Mouse (Mus musculus) kidney, adult 18-20 months (tissue): ENCODE measurements around the gene Shisa5.
A peak's percentile ranks its signal among the peaks of the same experiment; 100 is the strongest.

Experiments used
- DNase-seq: peaks from one replicate; pipeline ENCODE4 v3.0.0; 2021

Gene Shisa5

GRCm38 (mm10) chr9:109038086-109038895 lies at the start of gene Shisa5:
TSS of gene Shisa5 (plus strand) at chr9:109038565.
- peak; percentile 87 for DNase-seq

DNA sequence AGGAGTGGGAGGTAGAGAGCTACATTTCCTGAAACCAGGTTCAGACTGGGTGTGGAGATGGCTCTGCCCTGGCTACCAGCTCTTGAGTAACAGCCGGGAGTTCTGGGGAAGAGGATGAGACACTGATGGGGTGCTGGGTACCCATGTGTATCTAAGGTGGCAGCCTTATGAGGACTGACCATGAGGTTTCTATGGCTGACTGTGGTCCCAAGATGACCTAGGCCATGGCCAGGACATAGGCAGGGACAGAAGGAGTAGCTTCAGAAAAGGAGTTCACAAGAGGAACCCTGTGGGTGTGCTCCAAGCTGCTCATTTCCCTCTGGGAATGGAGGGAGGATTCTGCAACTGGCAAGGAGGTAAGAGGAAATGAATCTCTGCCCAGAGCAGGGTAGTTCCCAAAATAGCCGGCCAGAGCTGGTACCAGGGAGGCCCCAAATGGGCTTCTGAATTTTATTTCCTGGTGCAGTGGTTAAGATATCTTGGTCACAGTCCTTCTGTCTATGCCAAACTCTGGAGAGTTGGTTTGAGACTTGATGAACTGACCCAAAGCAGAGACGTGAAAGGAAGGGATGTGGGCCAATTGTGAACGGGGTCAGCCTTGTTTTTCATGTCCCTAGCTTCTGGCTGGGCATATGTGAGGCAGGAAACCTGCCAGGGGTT lies 48.4 kb upstream of the Shisa5 start:
- no peak for DNase-seq

GRCm38 (mm10) chr9:108990462-108990820 lies 47.9 kb upstream of the Shisa5 start:
- no peak for DNase-seq

- DNase-seq: peak; percentile 96
Observed at GRCm38 (mm10) chr9:108991428-108992084, 46.8 kb upstream of the Shisa5 start, which contains the start of gene Pfkfb4. TSS of gene Pfkfb4 (plus strand) at chr9:108991778.

- no peak for DNase-seq
Observed at GRCm38 (mm10) chr9:108992085-108992469, 46.3 kb upstream of the Shisa5 start.

DNA sequence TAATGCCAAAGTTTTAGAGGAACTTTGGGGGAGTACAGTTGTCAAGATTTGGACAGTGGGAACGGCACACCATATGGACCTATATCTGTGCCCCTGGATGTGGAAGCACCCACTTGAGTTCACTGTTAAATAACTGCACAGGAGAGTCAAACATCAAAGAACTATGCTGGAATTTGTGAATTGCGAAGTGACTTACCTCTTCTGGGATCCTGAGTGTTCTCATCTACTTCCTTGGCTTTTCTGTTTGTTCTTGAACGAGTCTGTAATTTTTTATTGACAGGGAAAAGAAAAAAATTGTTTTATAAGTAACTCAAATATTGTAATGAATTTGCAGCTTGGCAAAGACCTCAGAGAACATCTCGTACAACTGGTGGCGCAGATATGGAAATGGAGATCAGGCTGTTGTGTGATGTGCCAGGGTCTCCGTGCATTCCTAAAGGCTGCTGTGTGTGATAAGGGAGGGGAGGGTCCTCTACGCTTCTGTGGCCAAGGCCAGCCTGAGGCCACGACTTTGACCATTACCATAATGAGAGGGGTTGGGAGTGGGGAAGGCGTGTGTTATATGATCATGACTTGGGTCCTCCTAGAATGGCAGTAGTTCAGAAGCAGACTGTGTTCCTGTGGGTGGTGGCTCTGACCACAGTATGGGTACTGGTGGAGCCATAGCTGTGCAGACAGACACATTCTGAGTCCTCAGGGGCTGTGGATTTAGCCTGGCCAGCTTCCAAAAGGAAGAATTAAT lies 45.6 kb upstream of the Shisa5 start:
- DNase-seq: no peak

DNA sequence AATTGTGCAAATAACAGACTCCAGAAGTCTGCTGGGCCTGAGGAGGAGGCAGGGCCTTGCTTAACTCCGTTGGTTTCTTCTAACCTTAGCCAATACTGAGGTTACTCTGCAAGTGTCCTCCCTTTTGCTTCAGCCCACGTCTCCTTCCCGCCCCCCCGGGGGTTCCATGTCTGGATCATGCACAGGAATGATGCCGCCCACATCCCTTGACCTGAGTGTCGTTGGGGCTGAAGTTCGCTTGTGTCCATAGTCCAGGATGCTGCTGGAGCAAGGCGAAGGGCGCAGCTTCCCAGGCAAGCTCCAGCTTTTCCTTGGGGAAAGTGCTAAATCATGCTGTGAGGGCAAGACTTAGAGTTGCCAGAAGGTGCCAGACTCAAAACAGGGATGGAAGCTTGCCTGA lies 42.0 kb upstream of the Shisa5 start:
- peak; percentile 62 for DNase-seq

DNA sequence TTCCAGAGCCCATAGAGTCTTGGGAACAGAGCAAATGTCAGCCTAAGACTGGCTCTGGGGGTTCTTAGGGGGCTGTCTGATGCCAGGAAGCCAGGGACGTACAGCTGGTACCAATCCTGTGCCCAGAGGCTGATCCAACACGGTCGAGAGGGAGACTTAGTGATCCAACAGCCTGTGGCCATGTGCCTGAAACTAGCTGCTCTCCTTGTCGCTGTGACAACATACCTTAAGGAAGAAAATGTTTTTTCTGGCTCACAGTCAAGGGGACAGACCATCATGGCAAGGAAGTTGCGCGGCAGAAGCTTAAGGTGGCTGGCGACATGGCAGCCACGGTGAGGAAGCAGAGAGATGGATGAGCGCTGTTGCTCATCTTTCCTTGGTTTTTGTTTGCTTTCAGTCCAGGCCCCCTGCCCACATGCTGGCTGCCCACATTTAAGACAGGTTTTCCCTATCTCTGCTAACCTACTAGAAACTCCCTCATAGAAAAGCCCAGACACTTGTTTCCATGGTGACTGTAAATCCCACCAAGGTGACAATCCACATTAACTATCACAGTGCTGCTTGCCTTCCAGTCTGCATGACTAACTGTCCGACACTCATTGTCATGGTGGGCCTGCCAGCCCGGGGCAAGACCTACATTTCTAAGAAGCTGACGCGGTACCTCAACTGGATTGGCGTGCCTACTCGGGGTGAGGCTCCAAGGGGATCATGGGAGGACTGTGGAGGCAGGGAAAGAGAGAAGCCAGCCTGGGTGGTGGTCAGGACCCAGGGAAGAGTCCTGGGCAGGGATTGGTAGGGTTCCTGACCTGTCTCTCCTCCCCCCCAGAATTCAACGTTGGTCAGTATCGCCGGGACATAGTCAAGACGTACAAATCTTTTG lies 39.8 kb upstream of the Shisa5 start:
- no peak for DNase-seq

DNA sequence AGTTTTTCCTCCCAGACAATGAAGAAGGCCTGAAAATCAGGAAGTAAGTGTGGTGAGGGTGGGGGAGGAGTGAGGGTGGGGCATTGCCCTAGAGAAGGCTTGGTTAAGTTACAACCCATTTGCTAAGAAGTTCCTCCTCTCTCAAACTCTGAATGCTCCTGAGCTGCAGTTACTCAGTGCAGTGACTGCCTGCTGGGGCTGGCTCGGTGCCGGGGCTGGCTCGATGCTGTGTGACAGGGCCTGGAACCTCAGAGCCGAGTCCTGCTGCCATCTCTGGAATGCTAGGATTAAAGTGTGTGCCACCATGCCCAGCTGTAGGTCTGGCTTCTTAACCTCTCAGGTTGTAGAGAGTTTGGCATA lies 39.2 kb upstream of the Shisa5 start:
- DNase-seq: no peak

DNA sequence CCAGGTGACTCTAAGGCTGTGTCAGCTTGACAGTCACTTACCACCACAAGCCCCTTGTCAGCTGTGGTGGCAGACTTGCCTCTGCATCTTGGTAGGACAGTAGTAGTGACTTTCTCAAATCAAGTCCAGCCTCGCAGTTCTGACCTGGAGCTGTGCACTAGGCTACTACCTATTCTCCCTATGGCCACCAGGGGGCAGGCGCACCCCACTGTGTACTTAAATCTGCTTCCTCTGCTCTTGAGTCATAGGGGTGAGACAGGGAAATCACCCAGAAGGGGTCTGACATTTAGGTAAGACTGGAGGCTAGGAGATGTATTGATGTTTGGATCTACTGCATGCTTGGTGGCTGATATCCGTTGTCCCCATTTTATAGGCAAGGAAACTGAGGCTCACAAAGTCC lies 37.6 kb upstream of the Shisa5 start:
- peak; percentile 76 for DNase-seq

DNA sequence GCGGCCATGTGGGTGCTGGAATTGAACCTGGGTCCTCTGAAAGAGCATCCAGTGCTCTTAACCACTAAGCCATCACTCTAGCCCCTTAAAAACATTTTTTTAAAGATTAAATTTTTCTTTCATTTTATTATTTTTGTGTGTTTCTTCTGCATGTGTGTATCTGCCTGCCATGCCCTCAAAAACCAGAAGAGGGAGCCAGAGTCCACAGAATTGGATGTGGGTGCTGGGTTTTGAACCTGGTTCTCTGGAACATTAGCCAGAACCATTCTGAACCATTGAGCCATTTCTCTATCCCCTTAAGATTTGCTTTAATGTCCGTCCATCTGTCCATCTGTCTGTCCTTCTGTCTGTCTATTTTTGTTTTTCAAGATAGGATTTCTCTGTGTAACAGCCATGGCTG lies 35.2 kb upstream of the Shisa5 start:
- peak; percentile 61 for DNase-seq

- no peak for DNase-seq
Observed at GRCm38 (mm10) chr9:109007025-109007780, 31.2 kb upstream of the Shisa5 start.

GRCm38 (mm10) chr9:109008081-109008480 lies 30.3 kb upstream of the Shisa5 start:
- no peak for DNase-seq

- no peak for DNase-seq
Observed at GRCm38 (mm10) chr9:109008994-109009635, 29.2 kb upstream of the Shisa5 start.

GRCm38 (mm10) chr9:109009636-109010315 lies 28.6 kb upstream of the Shisa5 start:
- no peak for DNase-seq

DNA sequence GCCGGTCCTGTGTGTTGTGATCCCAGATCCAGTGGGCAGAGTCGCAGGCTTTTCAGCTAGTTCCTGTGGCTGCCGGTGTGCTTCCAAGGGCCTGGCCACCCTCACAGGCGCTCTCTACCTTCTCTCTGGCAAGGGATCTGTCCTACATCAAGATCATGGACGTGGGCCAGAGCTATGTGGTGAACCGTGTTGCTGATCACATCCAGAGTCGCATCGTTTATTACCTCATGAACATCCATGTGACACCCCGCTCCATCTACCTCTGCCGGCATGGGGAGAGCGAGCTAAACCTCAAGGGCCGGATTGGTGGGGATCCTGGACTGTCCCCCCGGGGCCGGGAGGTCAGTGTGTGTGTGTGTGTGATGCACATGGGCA lies 28.1 kb upstream of the Shisa5 start:
- no peak for DNase-seq

DNA sequence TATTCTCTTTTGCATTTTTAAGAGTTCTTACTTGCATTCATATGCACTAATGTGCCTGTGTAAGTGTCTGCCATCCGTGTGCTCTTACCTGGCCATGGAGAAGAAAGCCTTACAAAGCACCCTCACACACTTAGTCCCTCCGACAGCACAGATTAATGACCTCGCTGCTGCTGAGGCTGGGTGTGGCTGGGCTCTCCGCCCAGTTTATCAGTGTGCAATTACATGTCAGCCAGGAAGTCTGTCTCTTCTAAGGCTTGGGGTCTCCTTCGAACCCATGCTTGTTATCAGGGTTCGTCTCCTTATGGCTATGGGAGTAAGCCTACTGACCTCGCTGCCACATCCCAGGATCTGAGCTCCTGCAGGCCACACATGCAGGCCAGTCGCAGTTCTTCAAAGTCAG lies 23.0 kb upstream of the Shisa5 start:
- no peak for DNase-seq

DNA sequence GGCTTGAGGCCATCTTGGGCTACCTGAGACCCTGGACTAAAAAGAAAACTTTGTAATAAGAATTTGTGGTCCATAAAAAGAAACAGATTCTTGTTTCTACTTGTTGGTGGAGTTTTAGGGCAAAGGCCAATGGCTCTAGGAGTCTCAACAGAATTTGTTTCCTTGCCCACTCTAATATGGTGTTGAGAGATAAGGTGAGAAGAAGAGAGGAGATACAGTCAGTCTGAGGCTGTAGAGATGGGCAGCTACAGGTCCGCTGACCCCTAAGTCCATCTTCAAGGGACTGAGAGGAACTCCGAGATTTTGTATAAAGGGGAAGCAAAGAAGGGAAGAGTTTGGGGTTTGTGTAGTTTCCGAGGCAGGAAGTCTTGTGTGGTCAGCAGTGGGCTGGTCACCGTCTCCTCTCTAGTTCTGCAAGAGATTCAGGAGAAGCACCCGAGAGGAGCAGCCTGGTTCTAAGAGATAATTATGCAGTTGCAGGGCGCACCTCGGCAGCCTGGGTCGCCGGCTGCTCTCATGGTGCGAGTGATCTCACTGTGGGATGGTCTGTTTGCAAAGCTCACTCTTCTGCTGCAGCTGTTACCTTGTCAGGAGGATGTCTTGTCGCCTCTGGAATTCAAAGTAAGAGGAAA lies 21.3 kb upstream of the Shisa5 start:
- DNase-seq: no peak

GRCm38 (mm10) chr9:109021428-109021827 lies 16.9 kb upstream of the Shisa5 start:
- DNase-seq: no peak
